Mouse (Mus musculus) ES-E14 (cell line): ENCODE data around the gene Higd1c.
A peak's percentile ranks its signal among the peaks of the same experiment; 100 is the strongest.

ENCODE experiments used
- CHD2 ChIP-seq: IDR thresholded peaks from 2 replicates; pipeline ENCODE4 v1.6.1; 2014; ENCODE audit warnings: mild to moderate bottlenecking, low read depth, low read length, inconsistent platforms
- HCFC1 ChIP-seq: IDR thresholded peaks from 2 replicates; pipeline ENCODE4 v1.6.1; 2012; ENCODE audit warnings: low read length, inconsistent platforms, borderline replicate concordance; ENCODE audit not compliant: insufficient read depth
- MAFK ChIP-seq: IDR thresholded peaks from 2 replicates; pipeline ENCODE4 v1.6.1; 2014; ENCODE audit warnings: mild to moderate bottlenecking, low read depth, low read length, inconsistent platforms; ENCODE audit not compliant: insufficient read depth
- ZNF384 ChIP-seq: IDR thresholded peaks from 2 replicates; pipeline ENCODE4 v1.6.1; 2012; ENCODE audit warnings: low read depth, low read length, inconsistent platforms

DNA sequence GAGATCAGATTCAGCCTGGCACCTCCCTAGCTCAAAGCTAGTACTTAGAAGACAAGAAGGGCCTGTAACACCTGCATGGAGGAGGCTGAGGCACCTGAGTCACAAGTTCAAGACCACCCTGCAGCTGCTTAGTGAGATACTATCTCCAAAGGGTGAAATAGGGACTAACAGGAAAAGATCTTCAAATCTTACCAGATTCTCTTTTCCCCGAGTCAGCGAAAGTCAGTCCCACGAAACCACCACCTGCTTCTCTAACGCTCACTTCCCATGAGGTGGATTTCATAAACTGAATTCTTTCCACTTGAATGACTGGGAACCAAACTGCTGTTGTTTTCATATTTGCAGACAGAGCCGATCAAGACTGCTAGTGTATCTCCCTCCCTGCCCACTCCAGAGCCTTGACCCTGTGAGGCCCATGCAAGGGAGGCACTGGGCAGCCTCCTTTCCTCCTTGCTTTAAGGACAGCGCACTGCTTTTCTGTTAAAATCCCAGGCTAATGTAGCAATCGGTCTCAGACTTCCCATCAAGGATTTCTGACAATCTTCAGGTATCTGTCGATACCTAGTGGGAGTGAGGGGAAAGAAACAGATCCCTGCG, 53.6 kb downstream of the Higd1c start:
- TF ChIP-seq HCFC1 (no peak), MAFK (peak; percentile 62; the same call in 1 of the 2 replicates), CHD2 (no peak), ZNF384 (no peak)
